Mouse (Mus musculus): ENCODE measurements around the gene Msantd3.

Gene Msantd3

GRCm38 (mm10) chr4:48596111-48596510 is 56.4 kb downstream of the Msantd3 start:
- no peak for DNase-seq (ENCODE audit: low spot score in 2 of 2)

- DNase-seq (ENCODE audit: low spot score in 2 of 2): no peak
These were observed 65.9 kb downstream of the Msantd3 start for GRCm38 (mm10) chr4:48605650-48606049.

GRCm38 (mm10) chr4:48609485-48609884 is 69.8 kb downstream of the Msantd3 start:
- DNase-seq (ENCODE audit: low spot score in 2 of 2): no peak

- no peak for DNase-seq (ENCODE audit: low spot score in 2 of 2)
These were observed 70.5 kb downstream of the Msantd3 start for GRCm38 (mm10) chr4:48610251-48610650.
